In genomic region chr4:137902873-137903272, GRCm38 (mm10) we compare ENCODE assay signal across 11 mouse cellular contexts.
"Had no signal": no experiment of that assay in that cellular context is flagged by ENCODE, and none has a peak within 500 bp of the region (broad histone marks: within the 10 kb centered on the region; RNA-seq: fewer than 3 reads in every experiment).

No protein-coding gene starts in this region.

- H3K27ac ChIP-seq: intestine, embryonic 15.5 days; kidney, embryonic 15.5 days; left cerebral cortex, adult 2 months; limb, embryonic 15.5 days; liver, embryonic 14.5 days; stomach, embryonic 15.5 days had no signal

- H3K4me2 ChIP-seq: intestine, embryonic 15.5 days; kidney, embryonic 15.5 days; limb, embryonic 15.5 days; stomach, embryonic 15.5 days had no signal

- H3K27me3 ChIP-seq: intestine, embryonic 15.5 days; kidney, embryonic 15.5 days; limb, embryonic 15.5 days; stomach, embryonic 15.5 days had no signal

- H3K4me3 ChIP-seq: intestine, embryonic 15.5 days; kidney, embryonic 15.5 days; left cerebral cortex, adult 2 months; limb, embryonic 15.5 days; stomach, embryonic 15.5 days had no signal

- H3K36me3 ChIP-seq: intestine, embryonic 15.5 days; kidney, embryonic 15.5 days; limb, embryonic 15.5 days; stomach, embryonic 15.5 days had no signal

- ATAC-seq: intestine, embryonic 15.5 days had no signal

- DNase-seq: kidney, adult 18-20 months; kidney, postnatal 25 days; lung, adult 18-20 months; right cerebral cortex, postnatal 14 days; thymus, postnatal 4 days had no signal

- H3K9me3 ChIP-seq: intestine, embryonic 15.5 days; kidney, embryonic 15.5 days; limb, embryonic 15.5 days; stomach, embryonic 15.5 days had no signal

- H3K9ac ChIP-seq: intestine, embryonic 15.5 days; kidney, embryonic 15.5 days; limb, embryonic 15.5 days; liver, embryonic 14.5 days; stomach, embryonic 15.5 days had no signal
